Mouse (Mus musculus): Measurements from ENCODE around the gene Lingo4. TPM values are rescaled to one million over a fixed set of nuclear protein-coding genes. Genes with fewer than 3 reads are reported as not detected.
A peak's percentile ranks its signal among the peaks of the same experiment; 100 is the strongest.

Lingo4 gene
- polyA plus RNA-seq, 1 experiment from 2014 or later = 0.52 TPM

- H3K27me3 ChIP-seq = no peaks in the 10 kb centered on the region
- no peak overlapping the region for H3K4me3 ChIP-seq
- H3K4me1 ChIP-seq = no peaks in the 10 kb centered on the region
- no peak overlapping the region for H3K4me2 ChIP-seq (replicated peaks)
- WGBS = 97% methylated on average over 16 of the region's 16 CpGs
- ATAC-seq (ENCODE audit: low FRiP score) = no peak
- no peak overlapping the region for H3K27ac ChIP-seq
- no peak overlapping the region for H3K9ac ChIP-seq
- H3K36me3 ChIP-seq = no peaks in the 10 kb centered on the region
- H3K9me3 ChIP-seq (replicated peaks) = no peaks in the 10 kb centered on the region
Observed at GRCm38 (mm10) chr3:94389420-94389819, 8.9 kb upstream of the Lingo4 start.

GRCm38 (mm10) chr3:94391001-94391400 is 7.3 kb upstream of the Lingo4 start:
- WGBS = 85% methylated on average over 5 of the region's 5 CpGs

GRCm38 (mm10) chr3:94392128-94392527 is 6.2 kb upstream of the Lingo4 start:
- Histone ChIP-seq H3K4me2 (replicated peaks) (no peak overlapping the region), H3K9ac (no peak overlapping the region), H3K27me3 (peaks cover 7% of the 10 kb centered on the region; the same call in 1 of the 2 replicates), H3K27ac (no peak overlapping the region), H3K9me3 (replicated peaks) (no peaks in the 10 kb centered on the region), H3K4me1 (no peaks in the 10 kb centered on the region), H3K4me3 (no peak overlapping the region), H3K36me3 (no peaks in the 10 kb centered on the region)
- ATAC-seq (ENCODE audit: low FRiP score) = no peak
- WGBS = 85% methylated on average over 2 of the region's 2 CpGs

More at GRCm38 (mm10) chr3:94391001-94391400, 7.3 kb upstream of the Lingo4 start:
- no peak for ATAC-seq (ENCODE audit: low FRiP score)
- Histone ChIP-seq H3K9me3 (replicated peaks) (no peaks in the 10 kb centered on the region), H3K27ac (no peak overlapping the region), H3K27me3 (no peaks in the 10 kb centered on the region), H3K4me1 (no peaks in the 10 kb centered on the region), H3K9ac (no peak overlapping the region), H3K4me3 (no peak overlapping the region), H3K4me2 (replicated peaks) (no peak overlapping the region), H3K36me3 (no peaks in the 10 kb centered on the region)

GRCm38 (mm10) chr3:94393049-94393448 is 5.3 kb upstream of the Lingo4 start:
- H3K4me2 ChIP-seq (replicated peaks) = no peak overlapping the region
- no peaks in the 10 kb centered on the region for H3K4me1 ChIP-seq
- no peaks in the 10 kb centered on the region for H3K36me3 ChIP-seq
- no peak overlapping the region for H3K9ac ChIP-seq
- 73% methylated on average over 4 of the region's 4 CpGs for WGBS
- no peak overlapping the region for H3K4me3 ChIP-seq
- no peak for ATAC-seq (ENCODE audit: low FRiP score)
- no peaks in the 10 kb centered on the region for H3K9me3 ChIP-seq (replicated peaks)
- peaks cover 16% of the 10 kb centered on the region for H3K27me3 ChIP-seq
- no peak overlapping the region for H3K27ac ChIP-seq

- WGBS = 84% methylated on average over 1 of the region's 1 CpGs
- no peak overlapping the region for H3K27ac ChIP-seq
- H3K9ac ChIP-seq = no peak overlapping the region
- no peak overlapping the region for H3K4me3 ChIP-seq
- no peak overlapping the region for H3K4me2 ChIP-seq (replicated peaks)
- H3K36me3 ChIP-seq = no peaks in the 10 kb centered on the region
- no peaks in the 10 kb centered on the region for H3K9me3 ChIP-seq (replicated peaks)
- ATAC-seq (ENCODE audit: low FRiP score) = no peak
- peaks cover 15% of the 10 kb centered on the region for H3K4me1 ChIP-seq
- H3K27me3 ChIP-seq = peaks cover 28% of the 10 kb centered on the region
Observed at GRCm38 (mm10) chr3:94396336-94396735, 2.0 kb upstream of the Lingo4 start.

- H3K9me3 ChIP-seq (replicated peaks) = no peaks in the 10 kb centered on the region
- H3K27me3 ChIP-seq = peaks cover 31% of the 10 kb centered on the region
- H3K4me3 ChIP-seq = no peak overlapping the region
- no peaks in the 10 kb centered on the region for H3K36me3 ChIP-seq
- 85% methylated on average over 4 of the region's 4 CpGs for WGBS
- H3K4me1 ChIP-seq = peaks cover 15% of the 10 kb centered on the region
- no peak overlapping the region for H3K9ac ChIP-seq
- no peak overlapping the region for H3K4me2 ChIP-seq (replicated peaks)
- no peak overlapping the region for H3K27ac ChIP-seq
- no peak for ATAC-seq (ENCODE audit: low FRiP score)
Observed at GRCm38 (mm10) chr3:94396851-94397250, 1.5 kb upstream of the Lingo4 start.

- Histone ChIP-seq H3K9me3 (replicated peaks) (no peaks in the 10 kb centered on the region), H3K4me3 (peak overlapping the region; percentile 28), H3K27me3 (peaks cover 44% of the 10 kb centered on the region), H3K4me1 (peaks cover 18% of the 10 kb centered on the region), H3K36me3 (no peaks in the 10 kb centered on the region), H3K27ac (no peak overlapping the region), H3K4me2 (replicated peaks) (peak overlapping the region; percentile 72), H3K9ac (peak overlapping the region; percentile 52)
- ATAC-seq (ENCODE audit: low FRiP score) = peak; percentile 59; the same call in 1 of the 2 replicates
- WGBS = 2% methylated on average over 20 of the region's 20 CpGs
Observed at GRCm38 (mm10) chr3:94398943-94399481, 695 bp downstream of the Lingo4 start.

GRCm38 (mm10) chr3:94399663-94400310 is 1.5 kb downstream of the Lingo4 start:
- Histone ChIP-seq H3K4me2 (replicated peaks) (peak overlapping the region; percentile 72), H3K36me3 (no peaks in the 10 kb centered on the region), H3K27me3 (peaks cover 45% of the 10 kb centered on the region), H3K4me1 (peaks cover 26% of the 10 kb centered on the region), H3K9ac (peak overlapping the region; percentile 52; the same call in 1 of the 2 replicates), H3K27ac (no peak overlapping the region), H3K9me3 (replicated peaks) (no peaks in the 10 kb centered on the region), H3K4me3 (peak overlapping the region; percentile 28; the same call in 1 of the 2 replicates)
- 15% methylated on average over 5 of the region's 5 CpGs for WGBS
- ATAC-seq (ENCODE audit: low FRiP score) = peak; percentile 33; the same call in 1 of the 2 replicates

- no peak overlapping the region for H3K9ac ChIP-seq
- no peak for ATAC-seq (ENCODE audit: low FRiP score)
- peaks cover 40% of the 10 kb centered on the region for H3K27me3 ChIP-seq
- H3K36me3 ChIP-seq = no peaks in the 10 kb centered on the region
- H3K4me2 ChIP-seq (replicated peaks) = no peak overlapping the region
- no peak overlapping the region for H3K4me3 ChIP-seq
- H3K27ac ChIP-seq = no peak overlapping the region
- 71% methylated on average over 8 of the region's 8 CpGs for WGBS
- no peaks in the 10 kb centered on the region for H3K9me3 ChIP-seq (replicated peaks)
- H3K4me1 ChIP-seq = peaks cover 29% of the 10 kb centered on the region
Observed at GRCm38 (mm10) chr3:94402451-94402850, 4.1 kb downstream of the Lingo4 start.

GRCm38 (mm10) chr3:94404366-94405054 is 6.2 kb downstream of the Lingo4 start:
- peak; percentile 37; the same call in 1 of the 2 replicates for ATAC-seq (ENCODE audit: low FRiP score)
- Histone ChIP-seq H3K4me1 (peaks cover 20% of the 10 kb centered on the region), H3K4me3 (no peak overlapping the region), H3K4me2 (replicated peaks) (no peak overlapping the region), H3K27me3 (peaks cover 32% of the 10 kb centered on the region), H3K27ac (no peak overlapping the region), H3K36me3 (no peaks in the 10 kb centered on the region), H3K9me3 (replicated peaks) (no peaks in the 10 kb centered on the region), H3K9ac (0 out of 2 replicates have a peak overlapping the region, but pooled peaks have one; percentile 18)
- 13% methylated on average over 7 of the region's 7 CpGs for WGBS

- 73% methylated on average over 4 of the region's 4 CpGs for WGBS
Observed at GRCm38 (mm10) chr3:94405561-94405960, 7.2 kb downstream of the Lingo4 start.

GRCm38 (mm10) chr3:94412530-94412929 is 14.2 kb downstream of the Lingo4 start:
- Histone ChIP-seq H3K4me3 (peak overlapping the region; percentile 57), H3K36me3 (no peaks in the 10 kb centered on the region), H3K9me3 (replicated peaks) (no peaks in the 10 kb centered on the region), H3K4me2 (replicated peaks) (peak overlapping the region; percentile 93), H3K4me1 (peaks cover 14% of the 10 kb centered on the region), H3K9ac (peak overlapping the region; percentile 67), H3K27me3 (no peaks in the 10 kb centered on the region), H3K27ac (peak overlapping the region; percentile 71)
- peak; percentile 76 for ATAC-seq (ENCODE audit: low FRiP score)
- WGBS = 7% methylated on average over 25 of the region's 25 CpGs

More at GRCm38 (mm10) chr3:94405561-94405960, 7.2 kb downstream of the Lingo4 start:
- Histone ChIP-seq H3K36me3 (no peaks in the 10 kb centered on the region), H3K4me3 (no peak overlapping the region), H3K4me1 (peaks cover 13% of the 10 kb centered on the region), H3K9me3 (replicated peaks) (no peaks in the 10 kb centered on the region), H3K4me2 (replicated peaks) (no peak overlapping the region), H3K27ac (no peak overlapping the region), H3K27me3 (peaks cover 24% of the 10 kb centered on the region), H3K9ac (no peak overlapping the region)
- no peak for ATAC-seq (ENCODE audit: low FRiP score)

Measured in hindbrain, embryonic 12.5 days (tissue).